24 mouse cellular contexts compared by ENCODE assay signal in genomic region chr7:95354991-95355390, GRCm38 (mm10).
DNase-seq lines count a peak whose midpoint lies in the region; ATAC-seq and TF ChIP-seq lines count a peak whose summit lies in the region.
"Had no signal": no experiment of that assay in that cellular context is flagged by ENCODE, and none has a peak within 500 bp of the region (broad histone marks: within the 10 kb centered on the region; RNA-seq: fewer than 3 reads in every experiment).

No protein-coding gene starts in this region.

- ATAC-seq in forebrain, embryonic 15.5 days (replicated peaks), result peak; percentile 53; the same call in 1 of the 2 replicates
- ATAC-seq in forebrain, embryonic 11.5 days (replicated peaks; ENCODE audit: low FRiP score), result no peak; the same call in 1 of the 2 replicates
- ATAC-seq in intestine, postnatal 0 days, result no peak
- no peak for ATAC-seq in intestine, embryonic 16.5 days

- no peak overlapping the region for H3K27ac ChIP-seq in forebrain, embryonic 15.5 days (replicated peaks)
- H3K27ac ChIP-seq in forebrain, embryonic 11.5 days (ENCODE audit: low read depth, low read length), result no peak overlapping the region
- no peak overlapping the region for H3K27ac ChIP-seq in intestine, postnatal 0 days (ENCODE audit: low read depth, low read length)
- no peak overlapping the region for H3K27ac ChIP-seq in intestine, embryonic 16.5 days (ENCODE audit: low read length)
- H3K27ac ChIP-seq: embryonic facial prominence, embryonic 15.5 days; gastrocnemius, adult 2 months; layer of hippocampus, adult 2 months; limb, embryonic 13.5 days; liver, embryonic 13.5 days; lung, embryonic 15.5 days; macrophage; midbrain, embryonic 12.5 days had no signal

- H3K4me1 ChIP-seq in forebrain, embryonic 15.5 days, result no peaks in the 10 kb centered on the region
- no peaks in the 10 kb centered on the region for H3K4me1 ChIP-seq in forebrain, embryonic 11.5 days (replicated peaks; ENCODE audit: control insufficient read depth, insufficient read depth, low read length)
- H3K4me1 ChIP-seq in intestine, postnatal 0 days (replicated peaks; ENCODE audit: control insufficient read depth, insufficient read depth, low read length), result no peaks in the 10 kb centered on the region
- H3K4me1 ChIP-seq in intestine, embryonic 16.5 days (ENCODE audit: control insufficient read depth, insufficient read depth, low read length), result no peaks in the 10 kb centered on the region
- H3K4me1 ChIP-seq: embryonic facial prominence, embryonic 15.5 days; liver, embryonic 13.5 days; lung, embryonic 15.5 days had no signal

- WGBS in forebrain, embryonic 15.5 days, result 69% methylated on average over 2 of the region's 2 CpGs
- WGBS in forebrain, embryonic 11.5 days, result 59% methylated on average over 2 of the region's 2 CpGs
- WGBS in intestine, postnatal 0 days, result 74% methylated on average over 2 of the region's 2 CpGs
- 64% methylated on average over 2 of the region's 2 CpGs for WGBS in intestine, embryonic 16.5 days

- no peak overlapping the region for H3K4me2 ChIP-seq in forebrain, embryonic 15.5 days (replicated peaks)
- no peak overlapping the region for H3K4me2 ChIP-seq in forebrain, embryonic 11.5 days (ENCODE audit: low read depth, low read length, severe bottlenecking)
- H3K4me2 ChIP-seq in intestine, postnatal 0 days (replicated peaks; ENCODE audit: low read depth), result no peak overlapping the region
- H3K4me2 ChIP-seq in intestine, embryonic 16.5 days (ENCODE audit: low read depth, low read length), result no peak overlapping the region
- H3K4me2 ChIP-seq: embryonic facial prominence, embryonic 15.5 days; heart, embryonic 11.5 days; limb, embryonic 13.5 days; liver, embryonic 13.5 days; lung, embryonic 15.5 days; midbrain, embryonic 12.5 days had no signal

- TF ChIP-seq CTCF in intestine, postnatal 0 days (IDR thresholded peaks at IDR 0.05; ENCODE audit: low read depth), result peak; percentile 29; the same call in 1 of the 2 replicates

- H3K36me3 ChIP-seq in forebrain, embryonic 15.5 days, result no peaks in the 10 kb centered on the region
- no peaks in the 10 kb centered on the region for H3K36me3 ChIP-seq in forebrain, embryonic 11.5 days (ENCODE audit: control insufficient read depth, insufficient read depth, low read length)
- H3K36me3 ChIP-seq in intestine, postnatal 0 days (ENCODE audit: control insufficient read depth, insufficient read depth), result no peaks in the 10 kb centered on the region
- H3K36me3 ChIP-seq in intestine, embryonic 16.5 days (ENCODE audit: control insufficient read depth, insufficient read depth, low read length), result no peaks in the 10 kb centered on the region
- H3K36me3 ChIP-seq: embryonic facial prominence, embryonic 15.5 days; limb, embryonic 13.5 days; liver, embryonic 13.5 days; lung, embryonic 15.5 days; midbrain, embryonic 12.5 days had no signal

- H3K4me3 ChIP-seq in forebrain, embryonic 15.5 days, result no peak overlapping the region
- no peak overlapping the region for H3K4me3 ChIP-seq in forebrain, embryonic 11.5 days (ENCODE audit: low read depth, low read length)
- no peak overlapping the region for H3K4me3 ChIP-seq in intestine, postnatal 0 days (ENCODE audit: low read depth, low read length)
- no peak overlapping the region for H3K4me3 ChIP-seq in intestine, embryonic 16.5 days (ENCODE audit: low read length)
- H3K4me3 ChIP-seq: embryonic facial prominence, embryonic 15.5 days; gastrocnemius, adult 2 months; layer of hippocampus, adult 2 months; limb, embryonic 13.5 days; liver, embryonic 13.5 days; lung, embryonic 15.5 days; midbrain, embryonic 12.5 days had no signal

- no peak for DNase-seq in forebrain, embryonic 11.5 days (ENCODE audit: low spot score)
- peak; percentile 12 for DNase-seq in retina, postnatal 1 day
- DNase-seq in retina, embryonic 14.5 days (ENCODE audit: low spot score), result no peak
- DNase-seq in adipocyte (ENCODE audit: low spot score), result no peak
- DNase-seq: adrenal gland, postnatal 36 days; cerebellum, adult 18-20 months; gastrocnemius, adult 2 months; heart, postnatal 14 days; kidney, adult 8-10 months; kidney, postnatal 14 days; layer of hippocampus, postnatal 36 days; liver, embryonic 13.5 days; right cerebral cortex, postnatal 14 days had no signal

- H3K9ac ChIP-seq in forebrain, embryonic 15.5 days (replicated peaks), result no peak overlapping the region
- H3K9ac ChIP-seq in forebrain, embryonic 11.5 days (ENCODE audit: low read length), result no peak overlapping the region
- H3K9ac ChIP-seq in intestine, postnatal 0 days (ENCODE audit: low read depth, low read length), result no peak overlapping the region
- no peak overlapping the region for H3K9ac ChIP-seq in intestine, embryonic 16.5 days (ENCODE audit: low read depth, low read length)
- H3K9ac ChIP-seq: embryonic facial prominence, embryonic 15.5 days; limb, embryonic 13.5 days; liver, embryonic 13.5 days; lung, embryonic 15.5 days; midbrain, embryonic 12.5 days had no signal

- no peaks in the 10 kb centered on the region for H3K9me3 ChIP-seq in forebrain, embryonic 15.5 days
- H3K9me3 ChIP-seq in forebrain, embryonic 11.5 days (ENCODE audit: control insufficient read depth, low read length), result no peaks in the 10 kb centered on the region
- no peaks in the 10 kb centered on the region for H3K9me3 ChIP-seq in intestine, postnatal 0 days (ENCODE audit: control insufficient read depth)
- no peaks in the 10 kb centered on the region for H3K9me3 ChIP-seq in intestine, embryonic 16.5 days (ENCODE audit: control insufficient read depth, low read length)
- H3K9me3 ChIP-seq: embryonic facial prominence, embryonic 15.5 days; limb, embryonic 13.5 days; liver, embryonic 13.5 days; lung, embryonic 15.5 days; midbrain, embryonic 12.5 days had no signal

- H3K27me3 ChIP-seq in forebrain, embryonic 15.5 days, result no peaks in the 10 kb centered on the region
- no peaks in the 10 kb centered on the region for H3K27me3 ChIP-seq in forebrain, embryonic 11.5 days (ENCODE audit: control insufficient read depth, insufficient read depth, low read length)
- H3K27me3 ChIP-seq in intestine, postnatal 0 days (replicated peaks; ENCODE audit: control insufficient read depth, insufficient read depth, low read length), result no peaks in the 10 kb centered on the region
- H3K27me3 ChIP-seq in intestine, embryonic 16.5 days (replicated peaks; ENCODE audit: control insufficient read depth, insufficient read depth, low read length), result no peaks in the 10 kb centered on the region
- H3K27me3 ChIP-seq: CH12.LX; embryonic facial prominence, embryonic 15.5 days; limb, embryonic 13.5 days; liver, embryonic 13.5 days; lung, embryonic 15.5 days; midbrain, embryonic 12.5 days had no signal
